Mouse (Mus musculus): ENCODE data around the gene Mien1.
A peak's percentile ranks its signal among the peaks of the same experiment; 100 is the strongest.

Gene Mien1

GRCm38 (mm10) chr11:98428436-98428835 lies 10.4 kb downstream of the Mien1 start:
- DNase-seq (ENCODE audit: low spot score in 2 of 2), result no peak

- no peak for DNase-seq (ENCODE audit: low spot score in 2 of 2)
These were observed 12.2 kb downstream of the Mien1 start for GRCm38 (mm10) chr11:98426592-98426991.

GRCm38 (mm10) chr11:98418939-98419547 lies 19.7 kb downstream of the Mien1 start:
- DNase-seq (ENCODE audit: low spot score in 2 of 2), result peak; percentile 69 to 77

- DNase-seq (ENCODE audit: low spot score in 2 of 2), result no peak
These were observed 20.5 kb downstream of the Mien1 start for GRCm38 (mm10) chr11:98418273-98418672.

GRCm38 (mm10) chr11:98417074-98417473 lies 21.7 kb downstream of the Mien1 start:
- DNase-seq (ENCODE audit: low spot score in 2 of 2), result no peak

- no peak for DNase-seq (ENCODE audit: low spot score in 2 of 2)
These were observed 24.6 kb downstream of the Mien1 start for GRCm38 (mm10) chr11:98414162-98414561.

GRCm38 (mm10) chr11:98413731-98414130 lies 25.1 kb downstream of the Mien1 start:
- DNase-seq (ENCODE audit: low spot score in 2 of 2), result no peak

GRCm38 (mm10) chr11:98412797-98413301 lies 25.9 kb downstream of the Mien1 start:
- peak in 1 of 2 experiments; percentile 59 for DNase-seq (ENCODE audit: low spot score in 2 of 2)

GRCm38 (mm10) chr11:98412273-98412796 lies 26.5 kb downstream of the Mien1 start, which contains the start of gene Erbb2:
Gene Erbb2 (plus strand): TSS chr11:98412470.
- DNase-seq (ENCODE audit: low spot score in 2 of 2), result peak; percentile 67 to 77

- no peak for DNase-seq (ENCODE audit: low spot score in 2 of 2)
These were observed 29.4 kb downstream of the Mien1 start for GRCm38 (mm10) chr11:98409341-98409822.

GRCm38 (mm10) chr11:98408872-98409271 lies 29.9 kb downstream of the Mien1 start:
- no peak for DNase-seq (ENCODE audit: low spot score in 2 of 2)

- no peak for DNase-seq (ENCODE audit: low spot score in 2 of 2)
These were observed 32.2 kb downstream of the Mien1 start for GRCm38 (mm10) chr11:98406621-98407020.

- no peak for DNase-seq (ENCODE audit: low spot score in 2 of 2)
These were observed 38.0 kb downstream of the Mien1 start for GRCm38 (mm10) chr11:98400816-98401215.

GRCm38 (mm10) chr11:98400161-98400726 lies 38.5 kb downstream of the Mien1 start, which contains the start of gene Pgap3:
Gene Pgap3 (minus strand): TSS chr11:98400490.
- DNase-seq (ENCODE audit: low spot score in 2 of 2), result peak; percentile 78 to 87

GRCm38 (mm10) chr11:98397946-98398345 lies 40.8 kb downstream of the Mien1 start:
- no peak for DNase-seq (ENCODE audit: low spot score in 2 of 2)

- DNase-seq (ENCODE audit: low spot score in 2 of 2), result no peak
These were observed 43.8 kb downstream of the Mien1 start for GRCm38 (mm10) chr11:98395041-98395440.

GRCm38 (mm10) chr11:98394301-98394700 lies 44.5 kb downstream of the Mien1 start:
- DNase-seq (ENCODE audit: low spot score in 2 of 2), result no peak

- DNase-seq (ENCODE audit: low spot score in 2 of 2), result no peak
These were observed 45.5 kb downstream of the Mien1 start for GRCm38 (mm10) chr11:98393317-98393716.

GRCm38 (mm10) chr11:98392645-98393044 lies 46.1 kb downstream of the Mien1 start:
- DNase-seq (ENCODE audit: low spot score in 2 of 2), result no peak

- DNase-seq (ENCODE audit: low spot score in 2 of 2), result no peak
These were observed 46.8 kb downstream of the Mien1 start for GRCm38 (mm10) chr11:98392034-98392433.

GRCm38 (mm10) chr11:98390141-98390540 lies 48.6 kb downstream of the Mien1 start:
- no peak for DNase-seq (ENCODE audit: low spot score in 2 of 2)

GRCm38 (mm10) chr11:98389221-98389780 lies 49.5 kb downstream of the Mien1 start:
- DNase-seq (ENCODE audit: low spot score in 2 of 2), result no peak

GRCm38 (mm10) chr11:98388282-98388681 lies 50.5 kb downstream of the Mien1 start:
- DNase-seq (ENCODE audit: low spot score in 2 of 2), result no peak

Data from urinary bladder, adult 18-20 months (tissue).